Mouse (Mus musculus): ENCODE measurements around the gene Hist1h2bc.

GRCm38 (mm10) chr13:23739922-23740252 is 55.9 kb downstream of the Hist1h2bc start:
- TF ChIP-seq CTCF (conservative IDR thresholded peaks at IDR 0.05; ENCODE audit: low read length) (no peak), POU5F1 (IDR thresholded peaks at IDR 0.05; ENCODE audit: borderline replicate concordance, low read length) (no peak)
